Mouse (Mus musculus) intestine, embryonic 15.5 days (tissue): ENCODE results near the gene Runx3. TPM values are rescaled to one million over a fixed set of nuclear protein-coding genes. Genes with fewer than 3 reads are reported as not detected.

ENCODE experiments used
- ATAC-seq: fragments of 200-750 bp; cut with Nextera tagmentation; 2 replicates; pipeline ENCODE4 v1.8.0; 2017; ENCODE audit warnings: moderate TSS enrichment, moderate library complexity
- H3K27ac ChIP-seq: fragments of 300-500 bp; sonication (generic); 2 replicates; pipeline ENCODE4 v1.5.1; 2015; ENCODE audit warnings: mild to moderate bottlenecking, inconsistent platforms
- H3K27me3 ChIP-seq: fragments of 300-500 bp; sonication (generic); replicated peaks from 2 replicates; pipeline ENCODE4 v1.6.1; 2015; ENCODE audit warnings: inconsistent platforms
- H3K36me3 ChIP-seq: fragments of 300-500 bp; sonication (generic); 2 replicates; pipeline ENCODE4 v1.6.1; 2015; ENCODE audit warnings: inconsistent platforms
- H3K4me1 ChIP-seq: fragments of 300-500 bp; sonication (generic); replicated peaks from 2 replicates; pipeline ENCODE4 v1.6.1; 2015; ENCODE audit warnings: inconsistent platforms
- H3K4me2 ChIP-seq: fragments of 300-500 bp; sonication (generic); replicated peaks from 2 replicates; pipeline ENCODE4 v1.6.1; 2015; ENCODE audit warnings: mild to moderate bottlenecking, inconsistent platforms
- H3K4me3 ChIP-seq: fragments of 300-500 bp; sonication (generic); replicated peaks from 2 replicates; pipeline ENCODE4 v1.5.1; 2015; ENCODE audit warnings: inconsistent platforms
- H3K9ac ChIP-seq: fragments of 300-500 bp; sonication (generic); 2 replicates; pipeline ENCODE4 v1.6.1; 2015; ENCODE audit warnings: inconsistent platforms
- H3K9me3 ChIP-seq: fragments of 300-500 bp; sonication (generic); 2 replicates; pipeline ENCODE4 v1.6.1; 2016; ENCODE audit warnings: inconsistent platforms
- WGBS: fragments of 180-500 bp; shearing (Covaris S2); methylation state at CpG from one replicate; pipeline ENCODE4 v1.1.7; 2015; 5-methylcytosine and 5-hydroxymethylcytosine counted together
- polyA plus RNA-seq: library from polyadenylated mRNA; unstranded; fragments of >200 nt; fragmentation: Nextera tagmentation; extraction: Ambion mirVana; gene quantifications from 2 replicates; pipeline ENCODE4 v1.2.1, GENCODE M21; 2015

Runx3 gene
- polyA plus RNA-seq, 1 experiment from 2014 or later, result 0.26 TPM

- Histone ChIP-seq H3K36me3 (no peaks in the 10 kb centered on the region), H3K27me3 (no peaks in the 10 kb centered on the region; the same call in 1 of the 2 replicates), H3K4me3 (no peak overlapping the region), H3K4me1 (no peaks in the 10 kb centered on the region), H3K4me2 (no peak overlapping the region), H3K9ac (no peak overlapping the region), H3K27ac (no peak overlapping the region), H3K9me3 (no peaks in the 10 kb centered on the region)
- 72% methylated on average over 1 of the region's 1 CpGs for WGBS
- no peak for ATAC-seq
Observed at GRCm38 (mm10) chr4:135191185-135191584, 70.7 kb downstream of the Runx3 start.

GRCm38 (mm10) chr4:135191604-135192003 is 71.2 kb downstream of the Runx3 start:
- Histone ChIP-seq H3K4me1 (no peaks in the 10 kb centered on the region), H3K4me2 (no peak overlapping the region), H3K4me3 (no peak overlapping the region), H3K9ac (no peak overlapping the region), H3K27ac (no peak overlapping the region), H3K9me3 (no peaks in the 10 kb centered on the region), H3K36me3 (no peaks in the 10 kb centered on the region), H3K27me3 (no peaks in the 10 kb centered on the region; the same call in 1 of the 2 replicates)
- ATAC-seq, result no peak
- WGBS, result 74% methylated on average over 11 of the region's 11 CpGs

- WGBS, result 69% methylated on average over 5 of the region's 5 CpGs
- Histone ChIP-seq H3K9ac (no peak overlapping the region), H3K27ac (no peak overlapping the region), H3K4me1 (no peaks in the 10 kb centered on the region), H3K4me3 (no peak overlapping the region), H3K9me3 (no peaks in the 10 kb centered on the region), H3K27me3 (no peaks in the 10 kb centered on the region; the same call in 1 of the 2 replicates), H3K36me3 (no peaks in the 10 kb centered on the region), H3K4me2 (no peak overlapping the region)
- no peak for ATAC-seq
Observed at GRCm38 (mm10) chr4:135192841-135193240, 72.4 kb downstream of the Runx3 start.

GRCm38 (mm10) chr4:135197857-135198256 is 77.4 kb downstream of the Runx3 start:
- Histone ChIP-seq H3K4me2 (no peak overlapping the region), H3K36me3 (no peaks in the 10 kb centered on the region), H3K4me3 (no peak overlapping the region), H3K27ac (no peak overlapping the region), H3K9me3 (no peaks in the 10 kb centered on the region), H3K27me3 (no peaks in the 10 kb centered on the region; the same call in 1 of the 2 replicates), H3K9ac (no peak overlapping the region), H3K4me1 (no peaks in the 10 kb centered on the region)
- 73% methylated on average over 8 of the region's 8 CpGs for WGBS
- ATAC-seq, result no peak

- ATAC-seq, result no peak
- H3K27me3 ChIP-seq, result peaks cover 18% of the 10 kb centered on the region
- H3K9ac ChIP-seq, result no peak overlapping the region
- H3K9me3 ChIP-seq, result no peaks in the 10 kb centered on the region
- WGBS, result 68% methylated on average over 16 of the region's 16 CpGs
- no peak overlapping the region for H3K4me3 ChIP-seq
- H3K27ac ChIP-seq, result no peak overlapping the region
- H3K4me2 ChIP-seq, result no peak overlapping the region
- no peaks in the 10 kb centered on the region for H3K36me3 ChIP-seq
- H3K4me1 ChIP-seq, result peaks cover 9% of the 10 kb centered on the region
Observed at GRCm38 (mm10) chr4:135201771-135202170, 81.3 kb downstream of the Runx3 start.

GRCm38 (mm10) chr4:135203279-135203678 is 82.8 kb downstream of the Runx3 start:
- H3K27me3 ChIP-seq, result peaks cover 18% of the 10 kb centered on the region
- H3K9ac ChIP-seq, result peak overlapping the region; percentile 26; the same call in 1 of the 2 replicates
- peak overlapping the region; percentile 79 for H3K4me2 ChIP-seq
- H3K36me3 ChIP-seq, result no peaks in the 10 kb centered on the region
- H3K4me3 ChIP-seq, result peak overlapping the region; percentile 32
- 2% methylated on average over 14 of the region's 14 CpGs for WGBS
- peaks cover 9% of the 10 kb centered on the region for H3K4me1 ChIP-seq
- no peaks in the 10 kb centered on the region for H3K9me3 ChIP-seq
- H3K27ac ChIP-seq, result no peak overlapping the region
- peak; percentile 52; the same call in 1 of the 2 replicates for ATAC-seq

GRCm38 (mm10) chr4:135203806-135204560 is 83.5 kb downstream of the Runx3 start:
- H3K36me3 ChIP-seq, result no peaks in the 10 kb centered on the region
- no peak overlapping the region for H3K27ac ChIP-seq
- H3K4me2 ChIP-seq, result peak overlapping the region; percentile 79
- H3K27me3 ChIP-seq, result peaks cover 18% of the 10 kb centered on the region
- 19% methylated on average over 17 of the region's 17 CpGs for WGBS
- peaks cover 9% of the 10 kb centered on the region for H3K4me1 ChIP-seq
- H3K9me3 ChIP-seq, result no peaks in the 10 kb centered on the region
- H3K9ac ChIP-seq, result 0 out of 2 replicates have a peak overlapping the region, but pooled peaks have one; percentile 26
- ATAC-seq, result no peak
- H3K4me3 ChIP-seq, result peak overlapping the region; percentile 32

GRCm38 (mm10) chr4:135204666-135205065 is 84.2 kb downstream of the Runx3 start:
- H3K4me3 ChIP-seq, result no peak overlapping the region
- ATAC-seq, result no peak
- peaks cover 18% of the 10 kb centered on the region for H3K27me3 ChIP-seq
- H3K9ac ChIP-seq, result no peak overlapping the region
- peaks cover 9% of the 10 kb centered on the region for H3K4me1 ChIP-seq
- no peaks in the 10 kb centered on the region for H3K36me3 ChIP-seq
- H3K4me2 ChIP-seq, result no peak overlapping the region
- no peak overlapping the region for H3K27ac ChIP-seq
- no peaks in the 10 kb centered on the region for H3K9me3 ChIP-seq
- WGBS, result 54% methylated on average over 5 of the region's 5 CpGs

GRCm38 (mm10) chr4:135205254-135205653 is 84.8 kb downstream of the Runx3 start:
- no peaks in the 10 kb centered on the region for H3K36me3 ChIP-seq

GRCm38 (mm10) chr4:135205711-135206600 is 85.5 kb downstream of the Runx3 start:
- H3K27ac ChIP-seq, result no peak overlapping the region
- H3K9me3 ChIP-seq, result no peaks in the 10 kb centered on the region
- H3K27me3 ChIP-seq, result peaks cover 18% of the 10 kb centered on the region
- 4% methylated on average over 44 of the region's 47 CpGs for WGBS
- H3K36me3 ChIP-seq, result no peaks in the 10 kb centered on the region
- peak overlapping the region; percentile 90 for H3K4me2 ChIP-seq
- peak overlapping the region; percentile 31 for H3K9ac ChIP-seq
- peak overlapping the region; percentile 35 for H3K4me3 ChIP-seq
- H3K4me1 ChIP-seq, result peaks cover 9% of the 10 kb centered on the region
- ATAC-seq, result peak; percentile 82

More at GRCm38 (mm10) chr4:135205254-135205653, 84.8 kb downstream of the Runx3 start:
- no peak for ATAC-seq
- H3K27ac ChIP-seq, result no peak overlapping the region
- no peak overlapping the region for H3K4me2 ChIP-seq
- 27% methylated on average over 5 of the region's 5 CpGs for WGBS
- H3K27me3 ChIP-seq, result peaks cover 18% of the 10 kb centered on the region
- H3K9ac ChIP-seq, result no peak overlapping the region
- no peak overlapping the region for H3K4me3 ChIP-seq
- no peaks in the 10 kb centered on the region for H3K9me3 ChIP-seq
- H3K4me1 ChIP-seq, result peaks cover 9% of the 10 kb centered on the region

GRCm38 (mm10) chr4:135209846-135210245 is 89.4 kb downstream of the Runx3 start:
- no peaks in the 10 kb centered on the region for H3K36me3 ChIP-seq
- no peak for ATAC-seq
- peaks cover 4% of the 10 kb centered on the region; the same call in 1 of the 2 replicates for H3K4me1 ChIP-seq
- 67% methylated on average over 2 of the region's 2 CpGs for WGBS
- no peak overlapping the region for H3K4me3 ChIP-seq
- no peak overlapping the region for H3K27ac ChIP-seq
- no peaks in the 10 kb centered on the region for H3K9me3 ChIP-seq
- no peak overlapping the region for H3K4me2 ChIP-seq
- H3K27me3 ChIP-seq, result peaks cover 11% of the 10 kb centered on the region
- H3K9ac ChIP-seq, result no peak overlapping the region

- no peaks in the 10 kb centered on the region for H3K9me3 ChIP-seq
- no peaks in the 10 kb centered on the region for H3K4me1 ChIP-seq
- 47% methylated on average over 4 of the region's 4 CpGs for WGBS
- H3K27me3 ChIP-seq, result no peaks in the 10 kb centered on the region
- no peak overlapping the region for H3K4me3 ChIP-seq
- ATAC-seq, result 0 out of 2 replicates have a peak, but pooled peaks have one; percentile 41
- H3K27ac ChIP-seq, result no peak overlapping the region
- no peak overlapping the region for H3K4me2 ChIP-seq
- H3K9ac ChIP-seq, result no peak overlapping the region
- H3K36me3 ChIP-seq, result peaks cover 23% of the 10 kb centered on the region
Observed at GRCm38 (mm10) chr4:135219652-135220051, 99.2 kb downstream of the Runx3 start.
